Mouse (Mus musculus) effector memory CD4-positive, alpha-beta T cell, adult 5 months (primary cell): ENCODE data around the gene Parvb. TPM values are rescaled to one million over a fixed set of nuclear protein-coding genes. Genes with fewer than 3 reads are reported as not detected.

Source experiments
- polyA plus RNA-seq: library from polyadenylated mRNA; unstranded; fragments of 100-300 nt; shearing (Covaris generic); gene quantifications from one replicate; pipeline ENCODE4 v1.2.1, GENCODE M21; 2017

The Parvb gene
- polyA plus RNA-seq, result not detected

DNA sequence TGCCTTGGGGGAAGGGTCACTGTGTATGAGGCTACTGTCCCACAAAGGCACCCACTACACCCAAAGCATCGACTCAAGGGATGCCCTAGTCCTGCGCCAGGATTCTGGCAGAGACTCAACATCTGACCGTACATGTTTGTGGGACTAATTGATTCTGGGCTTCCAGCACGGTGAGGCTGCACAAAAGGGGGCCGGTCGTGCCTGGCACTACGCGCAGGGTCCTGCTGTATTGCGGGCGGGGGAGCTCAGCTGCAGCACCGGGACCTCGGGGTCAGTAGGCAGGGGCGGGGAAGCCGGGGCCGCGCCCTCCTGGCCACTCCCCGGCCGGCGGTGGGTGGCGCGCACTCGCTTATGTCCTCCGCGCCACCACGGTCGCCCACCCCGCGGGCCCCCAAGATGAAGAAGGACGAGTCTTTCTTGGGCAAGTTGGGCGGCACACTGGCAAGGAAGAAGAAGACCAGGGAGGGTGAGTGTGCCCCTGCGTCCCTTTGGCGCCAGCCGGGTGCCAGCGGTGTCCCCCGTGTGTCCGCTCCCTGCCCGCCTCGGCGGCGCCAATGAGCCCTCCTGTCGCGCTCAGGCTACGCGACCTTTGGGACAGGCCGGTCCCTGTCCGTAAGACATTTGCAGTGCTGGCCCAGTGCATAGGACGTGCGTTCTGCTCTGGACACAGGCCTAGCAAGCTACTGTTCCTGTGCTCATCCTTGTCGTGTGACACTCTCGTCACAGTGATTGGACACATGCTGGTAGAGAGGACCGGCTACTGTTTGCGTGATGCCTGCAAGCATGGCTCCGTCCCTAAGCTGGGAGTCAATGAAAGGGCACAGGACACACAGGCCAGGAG, at the start of gene Parvb:
Parvb (plus strand) TSS at position 323 of the 841 bp plus-strand sequence.

DNA sequence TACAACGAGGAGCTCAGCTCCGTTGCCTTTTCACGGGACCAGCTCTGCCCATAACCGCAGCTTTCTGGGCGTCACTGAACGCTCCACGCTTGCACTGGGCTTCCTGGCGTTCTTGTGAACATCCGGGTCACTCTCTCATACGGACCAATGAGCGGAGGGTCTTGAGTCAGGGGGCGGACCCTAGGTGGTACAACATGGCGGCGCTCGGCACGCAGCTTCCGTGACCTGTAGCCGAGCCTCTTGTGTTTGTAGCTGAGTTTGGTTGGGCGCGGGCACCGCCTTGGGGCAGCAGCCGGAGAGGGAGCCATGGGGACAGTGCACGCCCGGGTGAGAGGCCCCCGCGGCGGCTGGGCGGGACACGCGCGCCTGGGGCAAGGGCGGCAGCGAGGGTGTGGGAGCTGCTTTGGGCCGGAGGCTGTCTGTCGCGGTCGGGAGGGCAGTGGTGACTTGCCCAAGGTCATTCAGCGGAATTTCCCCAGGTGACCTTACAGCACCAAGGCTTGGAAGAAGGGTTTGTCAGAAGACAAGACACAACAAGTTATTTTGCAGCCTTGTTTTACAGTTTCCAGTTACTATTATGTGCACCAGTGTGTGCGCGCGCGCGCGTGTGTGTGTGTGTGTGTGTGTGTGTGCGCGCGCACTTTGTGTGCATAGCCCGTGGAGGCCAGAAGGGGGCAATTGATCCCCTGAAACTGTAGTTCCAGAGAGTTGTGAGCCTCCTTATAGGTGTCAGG, 39.6 kb upstream of the Parvb start, which contains the start of gene Samm50:
Samm50 (plus strand) TSS at position 184 of the 734 bp plus-strand sequence.

GRCm38 (mm10) chr15:84323966-84324869, 92.4 kb downstream of the Parvb start, which contains the start of gene Parvg:
TSS of gene Parvg (plus strand) at chr15:84324026.

Other genes with a start within 250 kb of the Parvb start
- not detected for gene Efcab6, start 166.7 kb upstream of the Parvb start, polyA plus RNA-seq
- gene Sult4a1, start 126.3 kb upstream of the Parvb start, polyA plus RNA-seq, result 1.00 TPM
- not detected for gene Pnpla5, start 108.9 kb upstream of the Parvb start, polyA plus RNA-seq
- gene Pnpla3, start 64.2 kb upstream of the Parvb start, polyA plus RNA-seq, result 2.6 TPM
- 90.2 TPM for gene Samm50, start 39.8 kb upstream of the Parvb start, polyA plus RNA-seq
- gene Parvg, start 92.0 kb downstream of the Parvb start, polyA plus RNA-seq, result 68.0 TPM
- gene Shisal1, start 215.1 kb downstream of the Parvb start, polyA plus RNA-seq, result not detected